Mouse (Mus musculus): ENCODE data around the gene Enox1. TPM values are rescaled to one million over a fixed set of nuclear protein-coding genes. Genes with fewer than 3 reads are reported as not detected.

The Enox1 gene
- polyA plus RNA-seq, 1 experiment from 2014 or later, result 2.4 TPM

GRCm38 (mm10) chr14:77599016-77599704 is 442.6 kb downstream of the Enox1 start:
- H3K36me3 ChIP-seq (ENCODE audit: control insufficient read depth, insufficient read depth, low read length), result no peaks in the 10 kb centered on the region
- H3K4me1 ChIP-seq (replicated peaks; ENCODE audit: control insufficient read depth, insufficient read depth, low read length), result no peaks in the 10 kb centered on the region
- H3K9me3 ChIP-seq (ENCODE audit: control insufficient read depth, low read length), result no peaks in the 10 kb centered on the region
- no peak overlapping the region for H3K9ac ChIP-seq (ENCODE audit: low read length)
- H3K4me3 ChIP-seq (ENCODE audit: low read length), result no peak overlapping the region
- 38% methylated on average over 14 of the region's 14 CpGs for WGBS
- H3K4me2 ChIP-seq (ENCODE audit: low read depth, low read length), result no peak overlapping the region
- no peaks in the 10 kb centered on the region for H3K27me3 ChIP-seq (ENCODE audit: control insufficient read depth, insufficient read depth, low read depth, low read length)
- H3K27ac ChIP-seq (ENCODE audit: low read length), result no peak overlapping the region
- ATAC-seq (ENCODE audit: low read depth), result no peak

GRCm38 (mm10) chr14:77600773-77601172 is 444.2 kb downstream of the Enox1 start:
- 73% methylated on average over 1 of the region's 1 CpGs for WGBS
- Histone ChIP-seq H3K4me2 (ENCODE audit: low read depth, low read length) (no peak overlapping the region), H3K27me3 (ENCODE audit: control insufficient read depth, insufficient read depth, low read depth, low read length) (no peaks in the 10 kb centered on the region), H3K9ac (ENCODE audit: low read length) (no peak overlapping the region), H3K9me3 (ENCODE audit: control insufficient read depth, low read length) (no peaks in the 10 kb centered on the region), H3K36me3 (ENCODE audit: control insufficient read depth, insufficient read depth, low read length) (no peaks in the 10 kb centered on the region), H3K4me3 (ENCODE audit: low read length) (no peak overlapping the region), H3K27ac (ENCODE audit: low read length) (no peak overlapping the region), H3K4me1 (replicated peaks; ENCODE audit: control insufficient read depth, insufficient read depth, low read length) (no peaks in the 10 kb centered on the region)
- ATAC-seq (ENCODE audit: low read depth), result no peak

GRCm38 (mm10) chr14:77601446-77601845 is 444.9 kb downstream of the Enox1 start:
- ATAC-seq (ENCODE audit: low read depth), result no peak
- Histone ChIP-seq H3K27me3 (ENCODE audit: control insufficient read depth, insufficient read depth, low read depth, low read length) (no peaks in the 10 kb centered on the region), H3K4me2 (ENCODE audit: low read depth, low read length) (no peak overlapping the region), H3K27ac (ENCODE audit: low read length) (no peak overlapping the region), H3K36me3 (ENCODE audit: control insufficient read depth, insufficient read depth, low read length) (no peaks in the 10 kb centered on the region), H3K4me3 (ENCODE audit: low read length) (no peak overlapping the region), H3K4me1 (replicated peaks; ENCODE audit: control insufficient read depth, insufficient read depth, low read length) (no peaks in the 10 kb centered on the region), H3K9me3 (ENCODE audit: control insufficient read depth, low read length) (no peaks in the 10 kb centered on the region), H3K9ac (ENCODE audit: low read length) (no peak overlapping the region)
- 82% methylated on average over 2 of the region's 2 CpGs for WGBS

GRCm38 (mm10) chr14:77608182-77608839 is 451.7 kb downstream of the Enox1 start:
- Histone ChIP-seq H3K27ac (ENCODE audit: low read length) (no peak overlapping the region), H3K9me3 (ENCODE audit: control insufficient read depth, low read length) (no peaks in the 10 kb centered on the region), H3K4me3 (ENCODE audit: low read length) (no peak overlapping the region), H3K4me1 (replicated peaks; ENCODE audit: control insufficient read depth, insufficient read depth, low read length) (no peaks in the 10 kb centered on the region; the same call in 1 of the 2 replicates), H3K36me3 (ENCODE audit: control insufficient read depth, insufficient read depth, low read length) (no peaks in the 10 kb centered on the region), H3K9ac (ENCODE audit: low read length) (no peak overlapping the region), H3K4me2 (ENCODE audit: low read depth, low read length) (no peak overlapping the region), H3K27me3 (ENCODE audit: control insufficient read depth, insufficient read depth, low read depth, low read length) (no peaks in the 10 kb centered on the region)
- 82% methylated on average over 5 of the region's 5 CpGs for WGBS
- ATAC-seq (ENCODE audit: low read depth), result no peak

GRCm38 (mm10) chr14:77615201-77615600 is 458.6 kb downstream of the Enox1 start:
- ATAC-seq (ENCODE audit: low read depth), result no peak

GRCm38 (mm10) chr14:77617250-77617649 is 460.7 kb downstream of the Enox1 start:
- H3K27ac ChIP-seq (ENCODE audit: low read length), result no peak overlapping the region
- H3K9me3 ChIP-seq (ENCODE audit: control insufficient read depth, low read length), result no peaks in the 10 kb centered on the region

More at GRCm38 (mm10) chr14:77615201-77615600, 458.6 kb downstream of the Enox1 start:
- no peaks in the 10 kb centered on the region for H3K9me3 ChIP-seq (ENCODE audit: control insufficient read depth, low read length)
- 0 out of 2 replicates have a peak, but pooled peaks cover 2% of the 10 kb centered on the region for H3K4me1 ChIP-seq (replicated peaks; ENCODE audit: control insufficient read depth, insufficient read depth, low read length)
- no peak overlapping the region for H3K4me3 ChIP-seq (ENCODE audit: low read length)
- WGBS, result 92% methylated on average over 16 of the region's 16 CpGs
- no peaks in the 10 kb centered on the region for H3K36me3 ChIP-seq (ENCODE audit: control insufficient read depth, insufficient read depth, low read length)
- no peaks in the 10 kb centered on the region for H3K27me3 ChIP-seq (ENCODE audit: control insufficient read depth, insufficient read depth, low read depth, low read length)
- no peak overlapping the region for H3K27ac ChIP-seq (ENCODE audit: low read length)
- no peak overlapping the region for H3K9ac ChIP-seq (ENCODE audit: low read length)
- H3K4me2 ChIP-seq (ENCODE audit: low read depth, low read length), result no peak overlapping the region

GRCm38 (mm10) chr14:77618131-77618805 is 461.7 kb downstream of the Enox1 start:
- Histone ChIP-seq H3K36me3 (ENCODE audit: control insufficient read depth, insufficient read depth, low read length) (no peaks in the 10 kb centered on the region), H3K9me3 (ENCODE audit: control insufficient read depth, low read length) (no peaks in the 10 kb centered on the region), H3K9ac (ENCODE audit: low read length) (no peak overlapping the region), H3K27ac (ENCODE audit: low read length) (no peak overlapping the region), H3K27me3 (ENCODE audit: control insufficient read depth, insufficient read depth, low read depth, low read length) (no peaks in the 10 kb centered on the region), H3K4me2 (ENCODE audit: low read depth, low read length) (no peak overlapping the region; the same call in 1 of the 2 replicates), H3K4me3 (ENCODE audit: low read length) (no peak overlapping the region), H3K4me1 (replicated peaks; ENCODE audit: control insufficient read depth, insufficient read depth, low read length) (0 out of 2 replicates have a peak, but pooled peaks cover 2% of the 10 kb centered on the region)
- no peak for ATAC-seq (ENCODE audit: low read depth)
- WGBS, result 45% methylated on average over 13 of the region's 13 CpGs

More at GRCm38 (mm10) chr14:77617250-77617649, 460.7 kb downstream of the Enox1 start:
- H3K36me3 ChIP-seq (ENCODE audit: control insufficient read depth, insufficient read depth, low read length), result no peaks in the 10 kb centered on the region
- H3K4me1 ChIP-seq (replicated peaks; ENCODE audit: control insufficient read depth, insufficient read depth, low read length), result 0 out of 2 replicates have a peak, but pooled peaks cover 2% of the 10 kb centered on the region
- H3K4me3 ChIP-seq (ENCODE audit: low read length), result no peak overlapping the region
- ATAC-seq (ENCODE audit: low read depth), result no peak
- no peak overlapping the region for H3K4me2 ChIP-seq (ENCODE audit: low read depth, low read length)
- WGBS, result 43% methylated on average over 6 of the region's 6 CpGs
- no peaks in the 10 kb centered on the region for H3K27me3 ChIP-seq (ENCODE audit: control insufficient read depth, insufficient read depth, low read depth, low read length)
- no peak overlapping the region for H3K9ac ChIP-seq (ENCODE audit: low read length)

- no peak overlapping the region for H3K27ac ChIP-seq (ENCODE audit: low read length)
- no peak overlapping the region for H3K4me2 ChIP-seq (ENCODE audit: low read depth, low read length)
- H3K4me1 ChIP-seq (replicated peaks; ENCODE audit: control insufficient read depth, insufficient read depth, low read length), result 0 out of 2 replicates have a peak, but pooled peaks cover 2% of the 10 kb centered on the region
- H3K27me3 ChIP-seq (ENCODE audit: control insufficient read depth, insufficient read depth, low read depth, low read length), result no peaks in the 10 kb centered on the region
- H3K36me3 ChIP-seq (ENCODE audit: control insufficient read depth, insufficient read depth, low read length), result no peaks in the 10 kb centered on the region
- H3K4me3 ChIP-seq (ENCODE audit: low read length), result no peak overlapping the region
- WGBS, result 73% methylated on average over 4 of the region's 4 CpGs
- ATAC-seq (ENCODE audit: low read depth), result no peak
- H3K9me3 ChIP-seq (ENCODE audit: control insufficient read depth, low read length), result no peaks in the 10 kb centered on the region
- no peak overlapping the region for H3K9ac ChIP-seq (ENCODE audit: low read length)
These were observed 465.1 kb downstream of the Enox1 start for GRCm38 (mm10) chr14:77621473-77622264.
